Mouse (Mus musculus) MEL (cell line): Measurements from ENCODE around the gene Ppp2r5e. TPM values are rescaled to one million over a fixed set of nuclear protein-coding genes. Genes with fewer than 3 reads are reported as not detected.

Experiments used
- DNase-seq: peaks from one replicate; pipeline ENCODE4 v3.0.0; 2011; ENCODE audit warnings: low read depth, low spot score
- H3K27ac ChIP-seq: 2 replicates; pipeline ENCODE4 v1.5.1; 2012; ENCODE audit warnings: low read depth, mild to moderate bottlenecking, control low read depth, low read length, moderate library complexity; ENCODE audit not compliant: control insufficient read depth
- H3K27me3 ChIP-seq, 2 experiments: fragments of 150-350 bp in 1 of 2; sonication (generic) in 1 of 2; 2 replicates each; pipeline ENCODE4 v1.6.1; 2012; ENCODE audit warnings: low read length in 2 of 2, mild to moderate bottlenecking in 2 of 2, improper control_type of control experiment in 1 of 2, moderate library complexity in 1 of 2; ENCODE audit not compliant: insufficient read depth in 2 of 2, control insufficient read depth in 1 of 2
- H3K36me3 ChIP-seq, 2 experiments: 2 replicates each; pipeline ENCODE4 v1.6.1; 2012 to 2014; ENCODE audit warnings: low read length in 2 of 2, improper control_type of control experiment in 1 of 2, inconsistent platforms in 1 of 2, mild to moderate bottlenecking in 1 of 2; ENCODE audit not compliant: insufficient read depth in 2 of 2, control insufficient read depth in 1 of 2
- H3K4me1 ChIP-seq, 2 experiments: fragments of 150-350 bp in 1 of 2; sonication (generic) in 1 of 2; 2 replicates each; pipeline ENCODE4 v1.6.1; 2012; ENCODE audit warnings: low read length in 2 of 2, improper control_type of control experiment in 1 of 2, mild to moderate bottlenecking in 1 of 2; ENCODE audit not compliant: insufficient read depth in 2 of 2, control insufficient read depth in 1 of 2
- H3K4me3 ChIP-seq, 2 experiments: fragments of 150-350 bp in 1 of 2; sonication (generic) in 1 of 2; 2 replicates each; pipeline ENCODE4 v1.5.1; 2012; ENCODE audit warnings: low read depth in 2 of 2, low read length in 2 of 2, mild to moderate bottlenecking in 2 of 2, moderate library complexity in 2 of 2, control low read depth in 1 of 2, improper control_type of control experiment in 1 of 2; ENCODE audit not compliant: control insufficient read depth in 1 of 2, insufficient read depth in 1 of 2
- H3K79me2 ChIP-seq: 2 replicates; pipeline ENCODE4 v1.6.1; 2012; ENCODE audit warnings: mild to moderate bottlenecking, low read length, moderate library complexity; ENCODE audit not compliant: control insufficient read depth, poor library complexity, insufficient read depth
- H3K9ac ChIP-seq: 2 replicates; pipeline ENCODE4 v1.6.1; 2012; ENCODE audit warnings: low read depth, mild to moderate bottlenecking, control low read depth, low read length, moderate library complexity; ENCODE audit not compliant: control insufficient read depth, poor library complexity, severe bottlenecking
- H3K9me3 ChIP-seq: fragments of 150-350 bp; sonication (generic); replicated peaks from 2 replicates; pipeline ENCODE4 v1.6.1; 2012; ENCODE audit warnings: mild to moderate bottlenecking, low read length, improper control_type of control experiment, moderate library complexity; ENCODE audit not compliant: insufficient read depth
- CTCF ChIP-seq, 3 experiments: IDR thresholded peaks in 2 of 3; conservative IDR thresholded peaks in 1 of 3; 2 replicates each; pipeline ENCODE4 v1.5.1; 2011 to 2012; ENCODE audit warnings: low read length in 3 of 3, low read depth in 2 of 3, mild to moderate bottlenecking in 2 of 3, improper control_type of control experiment in 1 of 3, inconsistent platforms in 1 of 3, mixed read lengths in 1 of 3, moderate library complexity in 1 of 3; ENCODE audit not compliant: control insufficient read depth in 1 of 3, insufficient read depth in 1 of 3, poor library complexity in 1 of 3, severe bottlenecking in 1 of 3
- E2F4 ChIP-seq: IDR thresholded peaks from 2 replicates; pipeline ENCODE4 v1.6.1; 2011; ENCODE audit warnings: low read depth, low read length, improper control_type of control experiment, borderline replicate concordance
- ELF1 ChIP-seq: IDR thresholded peaks from 2 replicates; pipeline ENCODE4 v1.6.1; 2014; ENCODE audit warnings: low read depth, mild to moderate bottlenecking, inconsistent platforms, low read length, improper control_type of control experiment, moderate library complexity
- GATA1 ChIP-seq: IDR thresholded peaks from 2 replicates; pipeline ENCODE4 v1.6.1; 2011; ENCODE audit warnings: low read depth, low read length, improper control_type of control experiment
- JUND ChIP-seq: IDR thresholded peaks from 2 replicates; pipeline ENCODE4 v1.6.1; 2011; ENCODE audit warnings: low read depth, mild to moderate bottlenecking, improper control_type of control experiment, low read length
- KAT2A ChIP-seq: conservative IDR thresholded peaks from 2 replicates; pipeline ENCODE4 v1.6.1; 2012; ENCODE audit warnings: low read depth, low read length, improper control_type of control experiment, inconsistent platforms
- MAFK ChIP-seq: IDR thresholded peaks from 2 replicates; pipeline ENCODE4 v1.6.1; 2011; ENCODE audit warnings: low read depth, mild to moderate bottlenecking, low read length, improper control_type of control experiment, borderline replicate concordance
- MAX ChIP-seq: IDR thresholded peaks from 2 replicates; pipeline ENCODE4 v1.6.1; 2011; ENCODE audit warnings: low read length, improper control_type of control experiment
- MEF2A ChIP-seq: IDR thresholded peaks from 2 replicates; pipeline ENCODE4 v1.6.1; 2014; ENCODE audit warnings: low read depth, mild to moderate bottlenecking, inconsistent platforms, low read length, improper control_type of control experiment; ENCODE audit not compliant: poor library complexity, insufficient replicate concordance, severe bottlenecking; ENCODE audit errors: extremely low read depth
- MXI1 ChIP-seq: IDR thresholded peaks from 2 replicates; pipeline ENCODE4 v1.6.1; 2011; ENCODE audit warnings: mild to moderate bottlenecking, low read depth, low read length, improper control_type of control experiment
- NELFE ChIP-seq: IDR thresholded peaks from 2 replicates; pipeline ENCODE4 v1.6.1; 2011; ENCODE audit warnings: low read depth, low read length, improper control_type of control experiment
- POLR2AphosphoS2 ChIP-seq: IDR thresholded peaks from 2 replicates; pipeline ENCODE4 v1.6.1; 2011; ENCODE audit warnings: low read length, improper control_type of control experiment
- RCOR1 ChIP-seq: IDR thresholded peaks from 2 replicates; pipeline ENCODE4 v1.6.1; 2012; ENCODE audit warnings: low read depth, mild to moderate bottlenecking, inconsistent platforms, low read length, improper control_type of control experiment
- SIN3A ChIP-seq: IDR thresholded peaks from 2 replicates; pipeline ENCODE4 v1.6.1; 2012; ENCODE audit warnings: low read length, improper control_type of control experiment, inconsistent platforms
- SMC3 ChIP-seq: IDR thresholded peaks from 2 replicates; pipeline ENCODE4 v1.6.1; 2011; ENCODE audit warnings: low read depth, low read length, improper control_type of control experiment
- TAL1 ChIP-seq: IDR thresholded peaks from 2 replicates; pipeline ENCODE4 v1.6.1; 2012; ENCODE audit warnings: mild to moderate bottlenecking, inconsistent platforms, low read length, moderate library complexity, mixed read lengths
- TBP ChIP-seq: IDR thresholded peaks from 2 replicates; pipeline ENCODE4 v1.8.0; 2011; ENCODE audit warnings: low read depth, low read length, improper control_type of control experiment
- TCF12 ChIP-seq: IDR thresholded peaks from 2 replicates; pipeline ENCODE4 v1.6.1; 2014; ENCODE audit warnings: low read depth, mild to moderate bottlenecking, inconsistent platforms, low read length, improper control_type of control experiment, moderate library complexity
- UBTF ChIP-seq: IDR thresholded peaks from 2 replicates; pipeline ENCODE4 v1.6.1; 2012; ENCODE audit warnings: low read depth, mild to moderate bottlenecking, inconsistent platforms, low read length, improper control_type of control experiment, moderate library complexity, borderline replicate concordance; ENCODE audit not compliant: insufficient read depth
- USF2 ChIP-seq, 2 experiments: IDR thresholded peaks; 2 replicates each; pipeline ENCODE4 v1.6.1; 2011 to 2012; ENCODE audit warnings: improper control_type of control experiment in 2 of 2, low read length in 2 of 2, borderline replicate concordance in 1 of 2, inconsistent platforms in 1 of 2, low read depth in 1 of 2, mild to moderate bottlenecking in 1 of 2; ENCODE audit not compliant: insufficient read depth in 1 of 2
- ZC3H11A ChIP-seq: IDR thresholded peaks from 2 replicates; pipeline ENCODE4 v1.6.1; 2012; ENCODE audit warnings: low read depth, mild to moderate bottlenecking, inconsistent platforms, low read length, improper control_type of control experiment
- ZMIZ1 ChIP-seq: IDR thresholded peaks from 2 replicates; pipeline ENCODE4 v1.6.1; 2012; ENCODE audit warnings: low read depth, mild to moderate bottlenecking, inconsistent platforms, low read length, improper control_type of control experiment, moderate library complexity
- polyA plus RNA-seq, 2 experiments: library from polyadenylated mRNA; stranded (reverse) in 1 of 2; unstranded in 1 of 2; fragments of >175 nt in 1 of 2; fragments of >200 nt in 1 of 2; gene quantifications; 2 replicates each; pipeline versions ENCODE4 v1.2.1 to v1.2.4; 2012; ENCODE audit warnings: low replicate concordance in 2 of 2, low read depth in 1 of 2; ENCODE audit not compliant: insufficient read length in 2 of 2, insufficient read depth in 1 of 2, missing spikeins in 1 of 2
- total RNA-seq: library from RNA; depleted of rRNA; stranded (reverse); fragments of 300-350 nt; gene quantifications from 2 replicates; pipeline ENCODE4 v1.2.3, GENCODE M21; 2012

Ppp2r5e gene
- total and polyA plus RNA-seq, 3 experiments, result 9.0 to 200 (median 21.3) TPM

- no peaks in the 10 kb centered on the region; a peak in 2 of 4 replicates for H3K36me3 ChIP-seq
Observed at GRCm38 (mm10) chr12:75564498-75564897, 31.5 kb downstream of the Ppp2r5e start.

GRCm38 (mm10) chr12:75562996-75563618 is 32.9 kb downstream of the Ppp2r5e start:
- no peak for DNase-seq
- Histone ChIP-seq H3K9me3 (no peaks in the 10 kb centered on the region), H3K36me3 (no peaks in the 10 kb centered on the region; a peak in 2 of 4 replicates), H3K9ac (no peak overlapping the region), H3K27me3 (no peaks in the 10 kb centered on the region), H3K4me1 (no peaks in the 10 kb centered on the region), H3K27ac (no peak overlapping the region), H3K79me2 (peaks cover 22% of the 10 kb centered on the region), H3K4me3 (no peak overlapping the region)
- no peak for TF ChIP-seq TAL1
- no peak for TF ChIP-seq MEF2A
- no peak for TF ChIP-seq SIN3A
- TF ChIP-seq KAT2A, result no peak
- no peak for TF ChIP-seq UBTF
- TF ChIP-seq MXI1, result no peak
- no peak for TF ChIP-seq ZC3H11A
- TF ChIP-seq SMC3, result no peak

More at GRCm38 (mm10) chr12:75564498-75564897, 31.5 kb downstream of the Ppp2r5e start:
- Histone ChIP-seq H3K27me3 (no peaks in the 10 kb centered on the region), H3K9me3 (no peaks in the 10 kb centered on the region), H3K9ac (no peak overlapping the region), H3K79me2 (peaks cover 23% of the 10 kb centered on the region), H3K4me3 (no peak overlapping the region), H3K27ac (no peak overlapping the region), H3K4me1 (no peaks in the 10 kb centered on the region)
- TF ChIP-seq NELFE, result no peak
- DNase-seq, result no peak

GRCm38 (mm10) chr12:75560681-75561387 is 35.2 kb downstream of the Ppp2r5e start:
- Histone ChIP-seq H3K79me2 (peaks cover 24% of the 10 kb centered on the region), H3K36me3 (peaks cover 0 to 4% of the 10 kb centered on the region in 2 experiments; a peak in 2 of 4 replicates), H3K4me3 (no peak overlapping the region), H3K4me1 (no peaks in the 10 kb centered on the region), H3K9me3 (no peaks in the 10 kb centered on the region), H3K27me3 (no peaks in the 10 kb centered on the region), H3K27ac (no peak overlapping the region), H3K9ac (no peak overlapping the region)
- DNase-seq, result no peak
- TF ChIP-seq TBP, result no peak
- no peak for TF ChIP-seq SIN3A
- TF ChIP-seq KAT2A, result no peak
- no peak for TF ChIP-seq USF2 (IDR thresholded peaks at IDR 0.05; ENCODE audit: borderline replicate concordance in 1 of 2, insufficient read depth in 1 of 2, low read depth in 1 of 2, low read length in 2 of 2)
- no peak for TF ChIP-seq CTCF (IDR thresholded peaks at IDR 0.05 in 2 of 3, conservative IDR thresholded peaks at IDR 0.05 in 1 of 3; ENCODE audit: control insufficient read depth in 1 of 3, insufficient read depth in 1 of 3, low read depth in 2 of 3, low read length in 3 of 3, poor library complexity in 1 of 3, severe bottlenecking in 1 of 3)
- TF ChIP-seq MEF2A, result no peak
- no peak for TF ChIP-seq MAX
- TF ChIP-seq POLR2AphosphoS2, result no peak
- TF ChIP-seq ZMIZ1, result no peak
- TF ChIP-seq MXI1, result no peak
- TF ChIP-seq GATA1, result no peak
- TF ChIP-seq TCF12, result no peak
- TF ChIP-seq ELF1, result no peak
- no peak for TF ChIP-seq JUND
- TF ChIP-seq RCOR1, result no peak
- TF ChIP-seq E2F4, result no peak
- no peak for TF ChIP-seq MAFK
